Mouse (Mus musculus) thymus, adult 2 months (tissue): ENCODE results near the gene Tubb4a. TPM values are rescaled to one million over a fixed set of nuclear protein-coding genes. Genes with fewer than 3 reads are reported as not detected.
"Not testable (repeated sequence)": the region's sequence is repeated elsewhere in the genome, so short reads cannot be mapped to it uniquely, and the experiment has no call there.

Source experiments
- DNase-seq: peaks from one replicate; pipeline ENCODE4 v3.0.0; 2021
- H3K27ac ChIP-seq: fragments of 200-500 bp; 2 replicates; pipeline ENCODE4 v1.5.1; 2012; ENCODE audit warnings: low read length, control low read depth; ENCODE audit not compliant: control insufficient read depth, insufficient read depth
- H3K27me3 ChIP-seq: fragments of 200-500 bp; 2 replicates; pipeline ENCODE4 v1.6.1; 2012; ENCODE audit warnings: mild to moderate bottlenecking, low read length, moderate library complexity, mixed read lengths; ENCODE audit not compliant: control insufficient read depth, insufficient read depth
- H3K36me3 ChIP-seq: fragments of 200-500 bp; 2 replicates; pipeline ENCODE4 v1.6.1; 2012; ENCODE audit warnings: mild to moderate bottlenecking, low read length, moderate library complexity; ENCODE audit not compliant: control insufficient read depth, insufficient read depth
- H3K4me1 ChIP-seq: fragments of 200-500 bp; replicated peaks from 2 replicates; pipeline ENCODE4 v1.6.1; 2012; ENCODE audit warnings: low read length; ENCODE audit not compliant: control insufficient read depth, insufficient read depth
- H3K4me3 ChIP-seq: fragments of 200-500 bp; 2 replicates; pipeline ENCODE4 v1.5.1; 2012; ENCODE audit warnings: mild to moderate bottlenecking, low read length, control low read depth, moderate library complexity; ENCODE audit not compliant: control insufficient read depth, insufficient read depth
- CTCF ChIP-seq: fragments of 200-500 bp; IDR thresholded peaks from 2 replicates; pipeline ENCODE4 v1.5.1; 2012; ENCODE audit warnings: mild to moderate bottlenecking, control low read depth, low read length, moderate library complexity, borderline replicate concordance; ENCODE audit not compliant: control insufficient read depth, poor library complexity, insufficient read depth; ENCODE audit errors: extremely low read depth
- POLR2A ChIP-seq: fragments of 200-500 bp; IDR thresholded peaks from 2 replicates; pipeline ENCODE4 v1.6.1; 2012; ENCODE audit warnings: mild to moderate bottlenecking, low read length, control low read depth, moderate library complexity; ENCODE audit not compliant: control insufficient read depth, poor library complexity, insufficient read depth; ENCODE audit errors: extremely low read depth
- WGBS: fragments of 180-500 bp; shearing (Covaris S2); methylation state at CpG from one replicate; pipeline ENCODE4 v1.1.7; 2018; 5-methylcytosine and 5-hydroxymethylcytosine counted together
- polyA plus RNA-seq: library from polyadenylated mRNA; depleted of rRNA; stranded (reverse); fragments of >200 nt; gene quantifications from 2 replicates; pipeline ENCODE4 v1.2.3, GENCODE M21; 2012; rRNA removed

The Tubb4a gene
- 5.5 and 5.7 TPM in 2 replicates for polyA plus RNA-seq

GRCm38 (mm10) chr17:57087049-57087832 is at the start of gene Tubb4a:
Gene Tubb4a, minus strand, starts transcription at chr17:57087782.
- H3K27me3 ChIP-seq: no peaks in the 10 kb centered on the region
- H3K4me3 ChIP-seq: no peak within 1 kb of the TSS
- no peaks in the 10 kb centered on the region for H3K36me3 ChIP-seq
- WGBS: 49% methylated on average over 31 of the region's 31 CpGs
- no peak for TF ChIP-seq POLR2A
- no peak for TF ChIP-seq CTCF
- H3K27ac ChIP-seq: no peak within 1 kb of the TSS
- H3K4me1 ChIP-seq: 0 out of 2 replicates have a peak, but pooled peaks cover 3% of the 10 kb centered on the region
- DNase-seq: no peak

DNA sequence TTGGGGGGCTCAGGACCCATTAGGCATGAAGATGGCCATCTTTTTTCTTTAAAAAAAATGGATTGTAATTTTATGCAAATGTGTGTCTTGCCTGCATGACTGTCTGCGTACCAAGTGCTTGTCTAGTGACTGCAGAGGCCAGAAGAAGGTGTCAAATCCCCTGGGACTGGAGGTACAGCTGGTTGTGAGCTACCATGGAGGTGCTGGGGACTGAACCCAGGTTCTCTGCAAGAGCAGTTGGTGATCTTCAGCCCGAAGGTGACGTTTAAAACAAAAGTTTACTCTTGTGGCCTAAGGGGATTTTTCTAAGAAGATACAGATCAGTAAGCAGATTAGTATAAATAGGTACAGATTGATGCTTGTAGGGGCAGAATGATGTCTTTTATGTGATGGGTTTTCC is 48.1 kb upstream of the Tubb4a start:
- Histone ChIP-seq H3K27ac (no peak overlapping the region), H3K27me3 (no peaks in the 10 kb centered on the region), H3K4me3 (no peak overlapping the region), H3K36me3 (no peaks in the 10 kb centered on the region), H3K4me1 (no peaks in the 10 kb centered on the region)
- DNase-seq: no peak
- WGBS: 94% methylated on average over 3 of the region's 3 CpGs
- TF ChIP-seq POLR2A (no peak), CTCF (no peak)

GRCm38 (mm10) chr17:57134693-57135092 is 47.1 kb upstream of the Tubb4a start:
- DNase-seq: no peak
- Histone ChIP-seq H3K4me1 (no peaks in the 10 kb centered on the region), H3K36me3 (no peaks in the 10 kb centered on the region), H3K4me3 (no peak overlapping the region), H3K27me3 (no peaks in the 10 kb centered on the region), H3K27ac (no peak overlapping the region)
- 89% methylated on average over 2 of the region's 2 CpGs for WGBS
- TF ChIP-seq POLR2A (no peak), CTCF (no peak)

GRCm38 (mm10) chr17:57134021-57134420 is 46.4 kb upstream of the Tubb4a start:
- H3K27ac ChIP-seq, H3K4me1 ChIP-seq, DNase-seq, H3K36me3 ChIP-seq, H3K4me3 ChIP-seq, H3K27me3 ChIP-seq: not testable (repeated sequence)
- 67% methylated on average over 3 of the region's 3 CpGs for WGBS

GRCm38 (mm10) chr17:57131793-57132192 is 44.2 kb upstream of the Tubb4a start:
- no peak for DNase-seq
- TF ChIP-seq POLR2A (no peak), CTCF (no peak)
- H3K4me1 ChIP-seq: no peaks in the 10 kb centered on the region
- no peaks in the 10 kb centered on the region for H3K36me3 ChIP-seq
- H3K27me3 ChIP-seq: no peaks in the 10 kb centered on the region
- no peak overlapping the region for H3K27ac ChIP-seq
- WGBS: 73% methylated on average over 1 of the region's 1 CpGs
- no peak overlapping the region for H3K4me3 ChIP-seq

DNA sequence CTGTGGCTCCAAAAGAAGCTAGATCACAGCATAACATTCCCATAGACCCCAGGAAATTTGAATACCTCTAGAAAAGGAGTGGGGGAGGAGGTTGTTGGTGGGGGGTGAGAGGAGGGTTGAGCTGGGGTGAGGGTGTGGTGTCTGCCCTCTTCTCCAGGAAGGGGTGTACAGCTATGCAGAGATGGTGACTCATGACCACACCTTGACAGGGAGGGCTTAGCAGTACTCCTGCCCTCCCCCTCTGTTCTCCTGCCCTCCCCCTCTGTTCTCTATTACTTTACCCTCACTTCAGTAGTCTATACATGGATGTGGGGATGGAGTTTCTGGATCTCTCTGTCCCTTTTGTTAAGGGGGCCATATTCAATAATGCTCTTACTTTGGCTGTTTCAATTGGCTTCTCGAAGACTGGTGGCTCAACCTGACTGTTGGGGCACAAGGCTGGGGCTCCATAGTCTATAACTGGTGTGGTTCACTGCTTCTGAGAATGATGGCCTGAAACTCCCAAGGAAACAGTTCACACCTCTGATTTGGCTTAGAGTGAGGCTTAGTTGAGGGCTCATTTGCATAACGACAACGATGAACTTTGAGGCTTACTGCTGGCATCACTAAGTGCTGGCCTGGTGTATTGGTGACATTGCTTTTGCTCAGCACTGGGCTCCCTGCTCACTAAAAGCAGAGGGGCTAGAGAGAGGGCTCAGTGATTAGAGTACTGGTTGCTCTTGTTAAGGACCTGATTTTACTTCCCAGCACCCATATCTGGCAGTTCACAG is 38.5 kb upstream of the Tubb4a start:
- TF ChIP-seq CTCF (no peak), POLR2A (no peak)
- DNase-seq: no peak
- WGBS: 82% methylated on average over 3 of the region's 3 CpGs
- H3K27ac ChIP-seq: no peak overlapping the region
- no peaks in the 10 kb centered on the region for H3K36me3 ChIP-seq
- H3K4me1 ChIP-seq: no peaks in the 10 kb centered on the region
- no peak overlapping the region for H3K4me3 ChIP-seq
- no peaks in the 10 kb centered on the region for H3K27me3 ChIP-seq
